Mouse (Mus musculus): ENCODE measurements around the gene Tedc1.
"Not testable (repeated sequence)": the region's sequence is repeated elsewhere in the genome, so short reads cannot be mapped to it uniquely, and the experiment has no call there.

The Tedc1 gene

GRCm38 (mm10) chr12:113152991-113153525, 3.2 kb upstream of the Tedc1 start:
- DNase-seq (ENCODE audit: low spot score in 2 of 2) = no peak

- no peak for DNase-seq (ENCODE audit: low spot score in 2 of 2)
Observed at GRCm38 (mm10) chr12:113153971-113154370, 2.2 kb upstream of the Tedc1 start.

- no peak for DNase-seq (ENCODE audit: low spot score in 2 of 2)
Observed at GRCm38 (mm10) chr12:113154747-113155075, 1.5 kb upstream of the Tedc1 start.

- peak; percentile 59 to 63 for DNase-seq (ENCODE audit: low spot score in 2 of 2)
Observed at GRCm38 (mm10) chr12:113155076-113155771, 997 bp upstream of the Tedc1 start.

GRCm38 (mm10) chr12:113156540-113156929, 314 bp downstream of the Tedc1 start:
- no peak for DNase-seq (ENCODE audit: low spot score in 2 of 2)

- no peak for DNase-seq (ENCODE audit: low spot score in 2 of 2)
Observed at GRCm38 (mm10) chr12:113157002-113157401, 781 bp downstream of the Tedc1 start.

GRCm38 (mm10) chr12:113157521-113157920, 1.3 kb downstream of the Tedc1 start:
- DNase-seq (ENCODE audit: low spot score in 2 of 2) = no peak

GRCm38 (mm10) chr12:113157971-113158370, 1.8 kb downstream of the Tedc1 start:
- DNase-seq (ENCODE audit: low spot score in 2 of 2) = no peak

- no peak for DNase-seq (ENCODE audit: low spot score in 2 of 2)
Observed at GRCm38 (mm10) chr12:113163561-113164006, 7.4 kb downstream of the Tedc1 start.

- DNase-seq (ENCODE audit: low spot score in 2 of 2) = peak; percentile 71 to 79
Observed at GRCm38 (mm10) chr12:113168031-113168536, 11.9 kb downstream of the Tedc1 start.

- no peak for DNase-seq (ENCODE audit: low spot score in 2 of 2)
Observed at GRCm38 (mm10) chr12:113176960-113177725, 20.9 kb downstream of the Tedc1 start.

GRCm38 (mm10) chr12:113181020-113181419, 24.8 kb downstream of the Tedc1 start:
- DNase-seq (ENCODE audit: low spot score in 2 of 2) = no peak

GRCm38 (mm10) chr12:113184945-113185344, 28.7 kb downstream of the Tedc1 start:
- DNase-seq (ENCODE audit: low spot score in 2 of 2) = no peak

GRCm38 (mm10) chr12:113185442-113186291, 29.4 kb downstream of the Tedc1 start, which contains the start of gene Tmem121:
Gene Tmem121 (plus strand): TSS chr12:113185930.
- peak in 1 of 2 experiments; percentile 21 for DNase-seq (ENCODE audit: low spot score in 2 of 2)

- DNase-seq (ENCODE audit: low spot score in 2 of 2) = no peak
Observed at GRCm38 (mm10) chr12:113186326-113187010, 30.2 kb downstream of the Tedc1 start.

- no peak for DNase-seq (ENCODE audit: low spot score in 2 of 2)
Observed at GRCm38 (mm10) chr12:113187011-113187375, 30.8 kb downstream of the Tedc1 start.

GRCm38 (mm10) chr12:113187584-113188295, 31.5 kb downstream of the Tedc1 start:
- peak; percentile 73 to 80 for DNase-seq (ENCODE audit: low spot score in 2 of 2)

- DNase-seq (ENCODE audit: low spot score in 2 of 2) = no peak
Observed at GRCm38 (mm10) chr12:113188349-113189055, 32.3 kb downstream of the Tedc1 start.

- no peak for DNase-seq (ENCODE audit: low spot score in 2 of 2)
Observed at GRCm38 (mm10) chr12:113193423-113193822, 37.2 kb downstream of the Tedc1 start.

- DNase-seq (ENCODE audit: low spot score in 2 of 2) = not testable (repeated sequence)
Observed at GRCm38 (mm10) chr12:113199132-113199531, 42.9 kb downstream of the Tedc1 start.

All from natural killer cell, adult 2 months (primary cell).